Mouse (Mus musculus) embryo, embryonic 11 days (tissue): Measurements from ENCODE around the gene Mymk.

Experiments
- DNase-seq: peaks from one replicate; pipeline ENCODE4 v3.0.0-alpha.2; 2015

Gene Mymk

DNA sequence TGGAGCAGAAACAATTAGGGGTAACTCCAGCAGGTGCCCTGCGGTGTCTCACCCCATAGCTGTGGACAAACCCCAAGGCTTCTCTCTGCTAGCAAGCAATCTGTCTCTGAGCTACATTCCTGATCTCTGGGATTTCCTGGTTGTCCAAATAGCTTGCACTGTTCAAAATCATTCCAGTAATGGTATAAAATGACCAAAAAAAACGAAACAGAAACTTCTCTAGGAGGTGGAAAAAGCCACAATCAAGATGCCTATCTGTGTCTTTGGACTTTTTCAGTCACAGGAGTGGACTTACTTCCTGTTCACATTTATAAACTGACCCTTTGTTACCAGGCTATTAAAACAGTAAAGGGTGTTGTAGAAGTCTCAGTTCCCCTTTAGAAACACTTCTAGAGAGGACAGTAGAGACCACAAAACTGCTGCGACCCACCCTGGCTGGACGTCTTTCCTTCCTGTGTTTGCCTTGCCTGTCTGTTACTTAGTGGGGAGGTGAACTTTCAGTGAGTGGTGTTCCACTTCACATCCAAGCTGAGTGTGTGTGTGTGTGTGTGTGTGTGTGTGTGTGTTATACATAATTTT, 43.5 kb downstream of the Mymk start:
- no peak for DNase-seq

DNA sequence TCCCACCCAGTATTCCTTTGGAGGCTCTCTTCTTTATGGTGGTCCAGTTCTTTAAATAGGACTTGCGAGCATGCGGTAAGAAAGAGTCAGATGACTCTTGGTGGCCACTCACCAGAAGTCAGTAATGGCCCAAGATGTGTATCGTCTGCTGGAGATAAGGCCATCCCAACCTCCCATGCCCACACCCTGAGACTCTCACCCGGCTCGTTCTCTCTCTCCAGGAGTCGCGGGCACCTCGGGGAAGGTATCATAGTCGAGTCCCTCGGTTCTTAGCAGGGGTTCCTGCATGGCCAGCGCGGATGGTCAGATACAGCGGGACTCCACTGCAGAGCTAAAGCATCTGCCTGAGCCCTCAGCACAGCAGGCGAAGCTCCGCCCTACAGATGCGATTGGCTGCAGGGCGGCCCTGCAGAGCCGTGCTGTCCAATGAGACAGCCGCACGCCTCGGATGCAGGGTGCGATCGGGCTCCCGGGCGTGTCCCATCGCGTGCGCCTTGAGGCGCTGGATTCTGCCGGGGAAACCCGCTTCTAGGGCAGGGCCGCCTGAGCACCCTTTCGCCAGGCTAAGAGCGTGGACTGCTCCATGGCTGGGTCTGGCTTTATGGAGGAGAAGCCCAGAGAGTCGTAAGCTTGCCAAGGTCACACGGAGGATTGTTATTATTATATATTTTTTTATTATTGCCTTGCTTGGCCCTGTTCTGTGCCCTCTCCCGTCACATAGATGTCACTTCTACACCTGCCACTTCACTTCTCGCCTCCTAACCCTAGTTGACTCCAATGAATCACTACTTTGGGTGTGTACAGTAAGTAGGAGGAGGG, 44.2 kb downstream of the Mymk start, which contains the start of gene Slc2a6:
Gene Slc2a6 (minus strand): TSS at position 381 of the 819 bp plus-strand sequence.
- DNase-seq, result peak; percentile 94

DNA sequence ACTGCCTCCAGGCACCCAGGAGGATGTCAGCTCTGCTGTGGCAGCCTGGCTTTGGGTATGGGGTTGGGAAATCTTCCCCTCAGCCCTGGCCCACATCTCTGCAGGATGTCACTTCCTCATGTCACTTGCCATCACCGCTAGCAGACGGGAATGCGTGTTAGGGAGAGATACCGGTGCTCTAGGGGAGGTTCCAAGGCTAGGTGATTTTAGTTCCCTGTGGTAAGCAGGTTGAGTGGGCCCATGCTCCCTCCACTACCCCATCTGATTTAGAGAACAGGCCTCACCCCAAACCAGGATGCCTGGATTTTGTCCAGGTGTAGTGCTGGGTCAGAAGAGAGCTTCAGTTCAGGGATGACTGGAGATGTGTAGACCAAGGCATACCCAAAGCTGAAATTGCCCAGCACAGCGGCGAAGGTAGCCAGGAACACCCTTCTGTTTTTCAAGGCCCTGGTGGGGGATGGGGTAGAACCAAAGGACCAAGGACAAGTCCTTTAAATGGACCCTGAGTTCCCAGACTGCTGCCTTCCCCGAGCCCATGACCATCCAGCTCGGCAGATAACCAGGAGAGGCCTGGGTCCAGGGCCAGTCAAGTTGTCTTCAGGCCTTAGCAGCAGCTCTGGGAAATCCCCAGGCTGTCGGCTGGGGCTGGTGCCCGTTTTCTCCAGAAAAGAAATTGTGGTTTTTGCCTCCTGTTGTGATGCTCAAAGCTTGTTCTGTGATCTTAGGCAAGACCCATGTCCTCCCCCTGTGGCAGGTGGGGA, 44.9 kb downstream of the Mymk start:
- DNase-seq, result no peak

DNA sequence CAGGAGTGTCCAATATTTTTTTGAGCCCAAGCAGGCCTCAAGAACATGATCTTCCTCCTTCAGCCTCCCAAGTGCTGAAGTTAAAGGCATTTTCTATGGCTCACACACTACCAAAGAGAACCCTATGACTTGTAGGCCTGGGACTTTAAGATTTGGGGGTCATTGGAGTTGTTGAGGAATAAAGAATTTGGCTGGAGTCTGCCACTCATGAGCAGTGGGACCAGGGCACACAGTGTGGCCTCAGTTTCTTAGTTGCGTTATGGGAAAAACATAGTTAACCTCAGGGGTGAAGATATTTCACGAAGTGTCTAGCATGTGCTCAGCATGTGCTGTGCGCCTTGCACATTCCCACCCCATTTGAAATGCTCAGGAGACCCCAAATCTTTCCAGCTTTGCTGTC, 45.6 kb downstream of the Mymk start:
- DNase-seq, result no peak

- no peak for DNase-seq
Observed at GRCm38 (mm10) chr2:27025545-27025944, 46.4 kb downstream of the Mymk start.

GRCm38 (mm10) chr2:27024136-27024535, 47.8 kb downstream of the Mymk start:
- DNase-seq, result no peak

- DNase-seq, result no peak
Observed at GRCm38 (mm10) chr2:27022612-27023011, 49.4 kb downstream of the Mymk start.

DNA sequence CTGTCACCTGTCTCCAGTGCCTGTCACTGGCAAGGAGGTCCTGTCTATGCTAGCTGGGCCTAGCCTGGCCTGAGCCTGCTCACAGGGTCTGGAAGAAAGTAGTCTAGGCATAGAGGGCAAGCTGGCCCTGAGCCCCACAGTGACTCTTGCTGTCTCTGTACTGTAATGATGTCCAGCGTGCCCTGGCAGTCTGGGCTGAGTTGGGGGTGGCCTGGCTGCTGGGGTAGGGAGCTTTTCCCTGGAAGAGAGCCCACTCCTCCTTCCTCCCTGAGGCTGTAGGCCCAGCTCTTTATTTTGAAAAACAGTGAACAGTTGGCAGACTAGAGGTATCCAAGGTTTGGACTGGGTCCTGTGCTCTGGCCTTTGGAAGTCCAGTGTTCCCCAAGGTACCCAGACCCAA, 50.9 kb downstream of the Mymk start:
- no peak for DNase-seq

GRCm38 (mm10) chr2:27019530-27019929, 52.4 kb downstream of the Mymk start:
- no peak for DNase-seq

DNA sequence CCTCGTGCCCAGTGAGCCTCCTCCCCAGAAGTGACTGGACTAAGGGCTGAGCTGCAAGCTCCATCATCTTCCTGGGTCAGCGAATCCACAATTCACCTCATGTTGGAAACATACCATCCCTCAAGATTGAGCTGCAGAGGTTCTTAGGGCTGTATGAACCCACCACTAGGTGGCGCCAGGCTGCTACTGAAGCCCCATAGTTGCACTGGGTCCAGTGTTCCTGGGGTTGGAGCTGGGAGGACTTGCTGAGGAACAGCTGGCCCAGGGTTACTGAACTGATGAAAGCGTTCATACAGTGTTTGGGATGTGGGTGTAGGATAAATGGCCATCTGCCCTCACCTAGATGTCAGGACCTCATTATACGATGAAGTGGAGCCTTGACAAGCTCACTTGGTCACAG, 54.2 kb downstream of the Mymk start:
- peak; percentile 82 for DNase-seq
